Mouse (Mus musculus) midbrain, embryonic 13.5 days (tissue): ENCODE results near the gene Nfia. TPM values are rescaled to one million over a fixed set of nuclear protein-coding genes. Genes with fewer than 3 reads are reported as not detected.
A peak's percentile ranks its signal among the peaks of the same experiment; 100 is the strongest.

ENCODE experiments used
- ATAC-seq: fragments of 200-750 bp; cut with Nextera tagmentation; 2 replicates; pipeline ENCODE4 v1.8.0; 2017; ENCODE audit warnings: mild to moderate bottlenecking, moderate TSS enrichment, moderate library complexity
- H3K27ac ChIP-seq: fragments of 300-500 bp; sonication (generic); 2 replicates; pipeline ENCODE4 v1.5.1; 2015; ENCODE audit warnings: inconsistent platforms, mild to moderate bottlenecking, moderate library complexity
- H3K27me3 ChIP-seq: fragments of 300-500 bp; sonication (generic); 2 replicates; pipeline ENCODE4 v1.6.1; 2015; ENCODE audit warnings: mild to moderate bottlenecking, inconsistent platforms
- H3K36me3 ChIP-seq: fragments of 300-500 bp; sonication (generic); 2 replicates; pipeline ENCODE4 v1.6.1; 2015; ENCODE audit warnings: mild to moderate bottlenecking, inconsistent platforms
- H3K4me1 ChIP-seq: fragments of 300-500 bp; sonication (generic); replicated peaks from 2 replicates; pipeline ENCODE4 v1.6.1; 2015; ENCODE audit warnings: inconsistent platforms
- H3K4me2 ChIP-seq: fragments of 300-500 bp; sonication (generic); replicated peaks from 2 replicates; pipeline ENCODE4 v1.6.1; 2015; ENCODE audit warnings: moderate library complexity, mild to moderate bottlenecking, inconsistent platforms
- H3K4me3 ChIP-seq: fragments of 300-500 bp; sonication (generic); replicated peaks from 2 replicates; pipeline ENCODE4 v1.5.1; 2015; ENCODE audit warnings: mild to moderate bottlenecking, inconsistent platforms
- H3K9ac ChIP-seq: fragments of 300-500 bp; sonication (generic); replicated peaks from 2 replicates; pipeline ENCODE4 v1.6.1; 2015; ENCODE audit warnings: mild to moderate bottlenecking, inconsistent platforms
- H3K9me3 ChIP-seq: fragments of 300-500 bp; sonication (generic); 2 replicates; pipeline ENCODE4 v1.6.1; 2016; ENCODE audit warnings: mild to moderate bottlenecking, inconsistent platforms
- WGBS: fragments of 180-500 bp; shearing (Covaris S2); methylation state at CpG from one replicate; pipeline ENCODE4 v1.1.7; 2015; 5-methylcytosine and 5-hydroxymethylcytosine counted together
- polyA plus RNA-seq: library from polyadenylated mRNA; unstranded; fragments of >200 nt; fragmentation: Nextera tagmentation; extraction: Ambion mirVana; gene quantifications from 2 replicates; pipeline ENCODE4 v1.2.1, GENCODE M21; 2015

The Nfia gene
- polyA plus RNA-seq, 1 experiment from 2014 or later, result 36.2 TPM

DNA sequence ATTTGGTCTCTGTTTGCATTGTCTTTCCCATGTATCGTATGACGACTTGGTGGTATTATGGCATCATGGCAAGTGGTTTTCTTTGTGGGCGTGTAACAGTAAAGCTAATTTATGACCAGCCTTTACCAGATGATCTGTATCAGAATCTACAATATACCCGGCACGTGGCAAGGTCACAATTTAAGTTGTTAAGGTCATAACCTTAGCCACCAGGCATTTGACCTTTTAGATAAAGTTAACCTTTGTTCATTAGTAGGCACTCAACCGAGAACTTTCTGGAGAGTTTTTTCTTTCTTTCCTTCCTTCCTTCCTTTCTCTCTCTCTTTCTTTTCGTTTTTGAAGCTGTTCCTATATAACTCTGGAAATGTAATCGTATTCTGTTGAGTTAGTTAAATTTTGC is 14.0 kb downstream of the Nfia start:
- 49% methylated on average over 8 of the region's 8 CpGs for WGBS
- no peaks in the 10 kb centered on the region for H3K9me3 ChIP-seq
- H3K4me1 ChIP-seq, result peaks cover 21% of the 10 kb centered on the region
- H3K4me2 ChIP-seq, result no peak overlapping the region
- peaks cover 64% of the 10 kb centered on the region for H3K27me3 ChIP-seq
- no peak overlapping the region for H3K4me3 ChIP-seq
- H3K9ac ChIP-seq, result no peak overlapping the region
- ATAC-seq, result no peak
- peaks cover 9% of the 10 kb centered on the region for H3K36me3 ChIP-seq
- no peak overlapping the region for H3K27ac ChIP-seq

DNA sequence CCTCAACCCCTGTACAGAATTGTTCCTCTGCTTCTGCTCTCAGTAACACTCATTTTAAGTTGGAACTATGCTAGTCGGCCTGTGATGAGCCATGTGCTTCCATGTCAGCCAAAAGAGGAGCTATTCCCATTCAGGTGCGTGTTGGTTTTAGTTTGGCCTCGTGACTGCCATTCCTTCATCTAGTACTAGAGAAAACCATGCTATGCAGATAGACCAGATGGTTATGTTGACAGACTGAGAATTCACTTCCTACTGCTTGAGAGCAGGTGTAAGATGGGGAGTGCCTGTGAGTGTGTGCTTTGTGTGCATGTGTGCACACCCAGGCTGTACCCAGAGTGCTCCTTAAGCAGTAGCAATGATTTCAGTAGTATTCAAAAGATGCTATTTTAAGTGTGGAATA is 15.0 kb downstream of the Nfia start:
- Histone ChIP-seq H3K9me3 (no peaks in the 10 kb centered on the region), H3K36me3 (peaks cover 9% of the 10 kb centered on the region), H3K4me2 (no peak overlapping the region), H3K4me3 (no peak overlapping the region), H3K27ac (no peak overlapping the region), H3K9ac (no peak overlapping the region), H3K27me3 (peaks cover 62% of the 10 kb centered on the region), H3K4me1 (peaks cover 25% of the 10 kb centered on the region)
- WGBS, result 73% methylated on average over 3 of the region's 3 CpGs
- no peak for ATAC-seq

DNA sequence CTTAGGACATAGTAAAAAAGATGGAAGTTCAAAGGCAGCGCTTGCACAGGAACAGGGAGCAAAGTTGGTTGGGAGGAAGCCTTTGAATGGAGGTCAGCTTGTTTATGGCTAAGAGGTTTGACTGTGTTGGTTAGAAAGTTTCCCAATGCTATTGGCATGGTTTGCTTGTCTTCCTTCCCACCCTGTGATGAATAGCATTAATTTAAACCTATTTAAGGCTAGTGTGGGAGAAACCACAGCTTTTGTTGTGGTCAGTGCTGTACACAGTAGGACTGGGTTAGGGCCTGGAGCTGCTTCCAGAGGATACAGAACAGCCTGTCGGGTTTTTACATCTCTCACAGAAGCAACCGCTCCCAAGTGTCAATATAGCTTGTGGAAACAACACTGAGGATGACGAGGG is 16.0 kb downstream of the Nfia start:
- Histone ChIP-seq H3K4me2 (no peak overlapping the region), H3K9me3 (no peaks in the 10 kb centered on the region), H3K4me3 (no peak overlapping the region), H3K27me3 (peaks cover 53% of the 10 kb centered on the region), H3K36me3 (peaks cover 3% of the 10 kb centered on the region), H3K4me1 (peaks cover 25% of the 10 kb centered on the region), H3K9ac (no peak overlapping the region), H3K27ac (no peak overlapping the region)
- no peak for ATAC-seq
- WGBS, result 60% methylated on average over 4 of the region's 4 CpGs

DNA sequence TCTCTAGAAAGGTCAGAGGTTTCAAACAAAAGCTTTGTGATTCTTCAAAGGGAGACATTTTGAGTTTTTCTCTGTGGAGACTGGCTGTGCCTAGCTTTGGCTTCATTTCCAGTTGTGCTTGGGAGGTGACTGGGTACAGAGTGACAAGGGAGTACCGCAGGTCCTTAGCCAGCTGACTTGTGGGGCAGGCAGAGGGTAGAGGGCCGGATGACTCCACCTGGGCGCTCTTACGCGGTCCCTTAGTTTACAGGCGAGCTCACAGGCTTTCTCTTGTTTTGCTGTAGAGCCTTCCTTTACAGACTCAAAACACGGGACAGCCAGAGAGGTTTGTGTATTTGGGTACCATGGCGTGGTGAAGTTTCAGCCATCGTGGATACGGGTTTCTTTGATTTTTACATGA is 21.4 kb downstream of the Nfia start:
- H3K36me3 ChIP-seq, result no peaks in the 10 kb centered on the region
- no peak overlapping the region for H3K4me3 ChIP-seq
- 79% methylated on average over 10 of the region's 10 CpGs for WGBS
- peaks cover 28% of the 10 kb centered on the region for H3K4me1 ChIP-seq
- H3K27ac ChIP-seq, result no peak overlapping the region
- H3K27me3 ChIP-seq, result peaks cover 14% of the 10 kb centered on the region
- no peak overlapping the region for H3K4me2 ChIP-seq
- no peak overlapping the region for H3K9ac ChIP-seq
- H3K9me3 ChIP-seq, result no peaks in the 10 kb centered on the region
- ATAC-seq, result no peak

DNA sequence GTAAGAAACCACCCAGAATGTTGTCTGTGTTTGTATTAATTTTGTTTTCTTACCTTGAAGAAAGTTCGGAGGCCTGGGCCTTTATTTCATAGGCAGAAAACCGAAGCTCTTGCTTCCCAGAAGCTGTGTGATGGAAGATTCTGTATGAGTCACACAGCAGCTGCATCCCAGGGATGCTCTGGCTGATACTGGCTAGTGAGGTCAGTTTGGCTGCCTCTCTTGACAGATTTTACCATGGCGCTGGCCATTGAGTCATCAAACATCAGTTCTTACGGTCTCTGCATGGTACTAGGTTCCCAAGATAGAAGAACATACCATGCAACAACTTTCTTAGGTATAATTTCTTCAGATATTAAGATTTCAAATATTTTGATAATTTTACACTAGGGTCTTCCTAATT is 22.3 kb downstream of the Nfia start:
- no peak overlapping the region for H3K9ac ChIP-seq
- H3K4me1 ChIP-seq, result peaks cover 19% of the 10 kb centered on the region
- ATAC-seq, result no peak
- H3K4me3 ChIP-seq, result no peak overlapping the region
- H3K27me3 ChIP-seq, result peaks cover 6% of the 10 kb centered on the region
- H3K4me2 ChIP-seq, result no peak overlapping the region
- H3K27ac ChIP-seq, result no peak overlapping the region
- no peaks in the 10 kb centered on the region for H3K36me3 ChIP-seq
- 87% methylated on average over 4 of the region's 4 CpGs for WGBS
- no peaks in the 10 kb centered on the region for H3K9me3 ChIP-seq

DNA sequence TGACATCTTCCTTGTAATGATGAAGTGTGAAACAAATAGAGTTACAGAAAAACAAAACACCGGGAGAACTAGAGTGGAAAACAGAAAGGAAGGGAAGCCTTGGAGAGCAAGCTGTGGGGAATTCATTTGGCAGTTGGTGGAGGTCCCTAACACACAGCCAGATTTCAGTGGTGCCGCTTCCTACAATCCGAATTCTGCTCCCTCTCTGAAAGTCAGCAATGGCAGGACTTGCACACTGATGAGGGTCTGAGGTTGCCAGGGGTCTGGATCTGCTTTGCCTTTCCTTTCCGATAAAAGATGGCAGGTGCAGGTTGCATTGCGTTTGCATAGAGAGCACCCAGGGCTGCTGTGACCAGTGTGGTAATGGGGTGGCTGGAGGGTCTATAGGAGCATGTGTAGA is 23.4 kb downstream of the Nfia start:
- H3K4me3 ChIP-seq, result no peak overlapping the region
- ATAC-seq, result no peak
- peak overlapping the region; percentile 5; the same call in 1 of the 2 replicates for H3K27ac ChIP-seq
- H3K27me3 ChIP-seq, result peaks cover 4% of the 10 kb centered on the region; the same call in 1 of the 2 replicates
- H3K9me3 ChIP-seq, result no peaks in the 10 kb centered on the region
- 80% methylated on average over 5 of the region's 5 CpGs for WGBS
- peaks cover 19% of the 10 kb centered on the region for H3K4me1 ChIP-seq
- H3K4me2 ChIP-seq, result no peak overlapping the region
- no peak overlapping the region for H3K9ac ChIP-seq
- no peaks in the 10 kb centered on the region for H3K36me3 ChIP-seq

DNA sequence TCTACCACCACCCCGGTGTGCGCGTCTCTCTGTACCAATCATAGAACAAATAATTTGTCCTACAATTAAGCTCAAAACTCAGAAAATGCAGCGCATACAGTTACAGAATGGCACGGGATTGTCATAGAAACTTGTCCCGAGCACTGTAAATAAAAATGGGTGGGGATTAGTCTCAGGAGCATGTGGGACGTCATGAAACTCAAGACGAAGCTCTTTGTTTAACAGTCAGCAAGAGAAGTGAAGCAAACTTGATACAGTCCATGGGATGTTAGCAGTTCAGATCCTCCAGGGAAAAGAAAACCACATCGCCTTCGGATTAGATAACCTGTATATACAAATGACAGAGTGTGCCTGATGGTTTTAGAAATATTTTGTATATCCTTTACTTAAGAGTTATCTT is 24.0 kb downstream of the Nfia start:
- ATAC-seq, result no peak
- Histone ChIP-seq H3K27me3 (peaks cover 4% of the 10 kb centered on the region; the same call in 1 of the 2 replicates), H3K9me3 (no peaks in the 10 kb centered on the region), H3K27ac (no peak overlapping the region), H3K4me3 (no peak overlapping the region), H3K36me3 (no peaks in the 10 kb centered on the region), H3K4me2 (no peak overlapping the region), H3K4me1 (peaks cover 19% of the 10 kb centered on the region), H3K9ac (no peak overlapping the region)
- WGBS, result 81% methylated on average over 10 of the region's 10 CpGs

DNA sequence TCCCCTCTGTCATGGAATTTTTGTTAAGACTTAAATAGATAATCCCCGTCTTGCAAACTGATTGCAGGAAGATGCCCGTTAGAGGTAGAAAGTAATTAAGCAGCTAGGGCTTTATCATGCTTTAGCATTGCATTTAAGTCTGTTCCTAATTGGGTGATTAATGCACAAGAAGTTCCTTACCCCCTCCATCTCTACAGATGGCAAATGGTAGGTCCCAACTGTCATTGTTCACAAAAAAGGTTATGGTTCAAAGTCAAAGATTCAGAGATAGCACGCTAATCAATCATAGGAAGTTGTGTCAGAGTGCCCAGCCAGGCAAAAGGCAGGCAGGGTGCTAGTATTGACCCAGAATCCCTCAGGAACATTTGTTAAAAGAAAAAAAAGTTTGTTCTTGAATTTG is 31.3 kb downstream of the Nfia start:
- Histone ChIP-seq H3K4me1 (peaks cover 14% of the 10 kb centered on the region), H3K27me3 (peaks cover 10% of the 10 kb centered on the region), H3K9ac (no peak overlapping the region), H3K4me3 (no peak overlapping the region), H3K27ac (no peak overlapping the region), H3K36me3 (peaks cover 7% of the 10 kb centered on the region; the same call in 1 of the 2 replicates), H3K4me2 (no peak overlapping the region), H3K9me3 (no peaks in the 10 kb centered on the region)
- no peak for ATAC-seq
- WGBS, result 60% methylated on average over 3 of the region's 3 CpGs

DNA sequence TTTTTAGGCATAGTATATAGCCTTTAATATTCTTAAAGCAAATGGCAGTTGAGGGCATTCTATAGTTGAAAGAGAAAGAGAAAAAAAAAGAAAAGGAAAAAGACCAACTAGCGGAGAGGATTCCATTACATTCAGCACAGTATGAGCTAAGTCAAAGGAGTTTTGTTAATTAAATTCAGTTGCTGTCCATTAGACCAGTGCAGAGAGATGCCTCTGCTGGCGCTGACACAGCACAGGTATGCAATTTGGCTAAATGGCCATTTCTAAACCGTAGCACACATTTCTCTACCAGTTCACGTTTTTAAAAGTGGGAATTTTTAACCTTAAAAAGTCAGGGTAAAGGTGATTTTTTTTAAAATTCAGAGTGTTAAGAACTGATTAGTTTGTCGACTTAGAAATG is 32.1 kb downstream of the Nfia start:
- no peak for ATAC-seq
- no peak overlapping the region for H3K4me3 ChIP-seq
- peaks cover 7% of the 10 kb centered on the region; the same call in 1 of the 2 replicates for H3K36me3 ChIP-seq
- WGBS, result 68% methylated on average over 5 of the region's 5 CpGs
- no peak overlapping the region for H3K27ac ChIP-seq
- no peak overlapping the region for H3K9ac ChIP-seq
- H3K4me1 ChIP-seq, result peaks cover 14% of the 10 kb centered on the region
- no peak overlapping the region for H3K4me2 ChIP-seq
- no peaks in the 10 kb centered on the region for H3K9me3 ChIP-seq
- H3K27me3 ChIP-seq, result peaks cover 18% of the 10 kb centered on the region

DNA sequence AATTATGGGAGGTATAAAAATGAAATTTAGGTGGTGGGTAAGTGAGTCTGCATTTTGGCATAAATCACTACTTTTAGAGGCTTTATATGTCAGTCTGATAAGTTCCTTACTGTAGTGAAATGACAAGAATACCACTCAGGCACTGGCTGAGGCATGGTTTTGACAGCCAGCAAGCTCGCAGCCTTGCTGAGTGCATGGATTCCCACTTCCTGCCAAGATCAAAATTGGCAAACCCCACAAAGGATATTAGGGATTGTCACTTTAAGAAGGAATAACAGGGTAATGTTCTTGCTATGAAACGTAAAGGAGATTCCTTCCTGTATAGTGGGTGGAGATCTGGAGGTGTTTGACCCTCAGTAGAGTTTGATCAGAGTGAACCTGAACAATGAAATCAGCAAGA is 32.7 kb downstream of the Nfia start:
- Histone ChIP-seq H3K27ac (no peak overlapping the region), H3K4me2 (no peak overlapping the region), H3K4me1 (peaks cover 14% of the 10 kb centered on the region), H3K27me3 (peaks cover 16% of the 10 kb centered on the region), H3K4me3 (no peak overlapping the region), H3K9ac (no peak overlapping the region), H3K36me3 (peaks cover 7% of the 10 kb centered on the region; the same call in 1 of the 2 replicates), H3K9me3 (no peaks in the 10 kb centered on the region)
- 44% methylated on average over 2 of the region's 2 CpGs for WGBS
- no peak for ATAC-seq

DNA sequence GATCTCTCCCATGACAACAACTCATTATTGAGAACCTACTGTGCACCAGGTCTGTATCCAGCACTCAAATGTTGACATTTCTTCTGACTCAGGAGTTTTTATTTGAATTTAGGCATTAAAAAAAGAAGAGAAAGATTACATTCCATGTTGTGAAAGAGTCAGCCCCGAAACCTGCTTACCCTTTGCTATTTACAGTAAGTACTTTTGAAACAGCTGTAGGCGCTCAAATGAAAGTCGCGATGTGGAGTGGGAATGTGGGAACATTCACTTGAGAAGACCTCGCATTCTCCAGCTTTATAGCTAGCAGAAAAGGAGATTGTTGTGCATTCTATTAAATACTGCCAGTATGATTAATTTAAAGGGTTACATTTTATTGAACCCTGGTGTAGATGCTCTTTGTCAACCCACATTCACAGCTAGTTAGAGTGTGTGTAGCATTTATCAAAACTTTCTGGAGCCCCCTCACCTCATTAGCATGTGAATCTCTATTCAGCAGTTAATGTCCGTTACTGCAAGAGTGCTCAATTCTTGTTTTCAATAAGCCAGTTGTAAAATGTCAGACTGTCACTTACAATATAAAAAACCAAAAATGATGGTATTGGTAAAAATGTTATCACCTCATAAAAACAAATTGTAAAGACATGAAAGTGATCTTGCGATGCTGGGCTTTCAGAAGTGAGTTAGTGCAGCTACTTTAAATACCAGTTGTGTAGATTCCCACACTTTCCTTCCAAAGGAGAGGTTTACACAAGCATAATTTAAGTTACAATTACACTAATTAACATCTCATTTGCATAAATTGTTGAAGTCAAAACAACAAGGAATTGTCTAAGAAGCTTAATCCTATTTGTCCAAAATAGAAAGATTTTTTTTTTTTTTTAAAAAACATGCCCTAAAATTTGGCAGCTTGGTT is 33.6 kb downstream of the Nfia start:
- ATAC-seq, result 0 out of 2 replicates have a peak, but pooled peaks have one; percentile 24
- Histone ChIP-seq H3K4me3 (no peak overlapping the region), H3K9ac (no peak overlapping the region), H3K9me3 (no peaks in the 10 kb centered on the region), H3K27me3 (peaks cover 16% of the 10 kb centered on the region), H3K4me2 (no peak overlapping the region), H3K36me3 (peaks cover 7% of the 10 kb centered on the region; the same call in 1 of the 2 replicates), H3K27ac (no peak overlapping the region), H3K4me1 (peaks cover 14% of the 10 kb centered on the region)
- WGBS, result 39% methylated on average over 7 of the region's 7 CpGs

DNA sequence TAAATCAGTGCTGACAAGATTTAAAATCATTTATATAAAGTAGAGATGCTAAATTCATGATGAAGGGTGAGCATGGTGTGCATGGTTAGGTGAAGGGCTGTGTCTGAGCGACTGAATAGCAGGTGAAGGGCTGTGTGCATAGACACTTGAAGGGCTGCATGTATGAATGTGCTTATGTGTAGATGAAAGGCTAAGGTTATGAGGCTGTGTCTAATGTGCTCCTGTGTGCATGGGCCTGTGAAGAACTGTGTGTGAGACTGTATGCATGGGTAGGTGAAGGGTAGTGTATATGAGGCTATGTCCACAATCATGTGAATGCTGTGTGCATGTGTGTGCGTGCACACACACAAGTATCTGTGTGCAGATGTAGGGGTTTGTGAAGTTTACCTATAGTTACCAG is 34.4 kb downstream of the Nfia start:
- H3K27me3 ChIP-seq, result peaks cover 16% of the 10 kb centered on the region
- no peak overlapping the region for H3K4me2 ChIP-seq
- no peak overlapping the region for H3K4me3 ChIP-seq
- H3K9ac ChIP-seq, result no peak overlapping the region
- no peaks in the 10 kb centered on the region for H3K9me3 ChIP-seq
- H3K36me3 ChIP-seq, result peaks cover 4% of the 10 kb centered on the region; the same call in 1 of the 2 replicates
- H3K4me1 ChIP-seq, result peaks cover 14% of the 10 kb centered on the region
- peak; percentile 50; the same call in 1 of the 2 replicates for ATAC-seq
- WGBS, result 76% methylated on average over 2 of the region's 2 CpGs
- H3K27ac ChIP-seq, result no peak overlapping the region
